Mouse (Mus musculus) ES-Bruce4 (cell line): ENCODE measurements around the gene Ccser1. TPM values are rescaled to one million over a fixed set of nuclear protein-coding genes. Genes with fewer than 3 reads are reported as not detected.
A peak's percentile ranks its signal among the peaks of the same experiment; 100 is the strongest.

Source experiments
- H3K27ac ChIP-seq: 2 replicates; pipeline ENCODE4 v1.5.1; 2012; ENCODE audit warnings: low read length, inconsistent platforms; ENCODE audit not compliant: insufficient read depth
- H3K27me3 ChIP-seq: 2 replicates; pipeline ENCODE4 v1.6.1; 2012; ENCODE audit warnings: mild to moderate bottlenecking, low read length, inconsistent platforms; ENCODE audit not compliant: control insufficient read depth, poor library complexity, insufficient read depth, severe bottlenecking
- H3K36me3 ChIP-seq: 2 replicates; pipeline ENCODE4 v1.6.1; 2012; ENCODE audit warnings: inconsistent platforms, mild to moderate bottlenecking, low read length, moderate library complexity; ENCODE audit not compliant: control insufficient read depth, poor library complexity, insufficient read depth, severe bottlenecking
- H3K4me1 ChIP-seq: one replicate; pipeline ENCODE4 v1.8.1; 2011; ENCODE audit warnings: low read length; ENCODE audit not compliant: control insufficient read depth, insufficient read depth
- H3K4me3 ChIP-seq: 2 replicates; pipeline ENCODE4 v1.5.1; 2011; ENCODE audit warnings: low read depth, mild to moderate bottlenecking, low read length
- H3K9ac ChIP-seq: 2 replicates; pipeline ENCODE4 v1.6.1; 2012; ENCODE audit warnings: low read depth, mild to moderate bottlenecking, inconsistent platforms; ENCODE audit not compliant: poor library complexity, severe bottlenecking
- H3K9me3 ChIP-seq: replicated peaks from 2 replicates; pipeline ENCODE4 v1.6.1; 2012; ENCODE audit warnings: mild to moderate bottlenecking, low read length, inconsistent platforms; ENCODE audit not compliant: control insufficient read depth, poor library complexity, insufficient read depth, severe bottlenecking
- CTCF ChIP-seq: IDR thresholded peaks from one replicate; pipeline ENCODE4 v1.8.1; 2011; ENCODE audit warnings: low read depth, low read length
- EP300 ChIP-seq: IDR thresholded peaks from 2 replicates; pipeline ENCODE4 v1.6.1; 2011; ENCODE audit warnings: low read depth, low read length; ENCODE audit not compliant: insufficient read depth
- POLR2A ChIP-seq: IDR thresholded peaks from one replicate; pipeline ENCODE4 v1.8.1; 2011; ENCODE audit warnings: low read length; ENCODE audit not compliant: insufficient read depth
- polyA plus RNA-seq: library from polyadenylated mRNA; stranded (reverse); fragments of >200 nt; gene quantifications from 2 replicates; pipeline ENCODE4 v1.2.4, GENCODE M21; 2011; ENCODE audit warnings: low read depth; ENCODE audit not compliant: missing spikeins, insufficient read depth, insufficient read length

Gene Ccser1
- polyA plus RNA-seq, 1 experiment, result 1.1 TPM

GRCm38 (mm10) chr6:61387046-61387445 lies 206.9 kb downstream of the Ccser1 start:
- Histone ChIP-seq H3K9me3 (no peaks in the 10 kb centered on the region), H3K36me3 (no peaks in the 10 kb centered on the region), H3K27ac (no peak overlapping the region), H3K4me1 (no peaks in the 10 kb centered on the region), H3K27me3 (no peaks in the 10 kb centered on the region), H3K4me3 (no peak overlapping the region), H3K9ac (no peak overlapping the region)
- TF ChIP-seq EP300, result no peak

GRCm38 (mm10) chr6:61427490-61427889 lies 247.4 kb downstream of the Ccser1 start:
- Histone ChIP-seq H3K27me3 (no peaks in the 10 kb centered on the region), H3K4me1 (no peaks in the 10 kb centered on the region), H3K9me3 (no peaks in the 10 kb centered on the region), H3K4me3 (no peak overlapping the region), H3K27ac (no peak overlapping the region), H3K36me3 (no peaks in the 10 kb centered on the region), H3K9ac (no peak overlapping the region)
- no peak for TF ChIP-seq EP300
- no peak for TF ChIP-seq POLR2A
- no peak for TF ChIP-seq CTCF

GRCm38 (mm10) chr6:61430881-61431725 lies 251.0 kb downstream of the Ccser1 start:
- TF ChIP-seq EP300, result 0 out of 2 replicates have a peak, but pooled peaks have one; percentile 47
- TF ChIP-seq POLR2A, result no peak
- Histone ChIP-seq H3K27ac (no peak overlapping the region), H3K9me3 (no peaks in the 10 kb centered on the region), H3K36me3 (no peaks in the 10 kb centered on the region), H3K4me1 (no peaks in the 10 kb centered on the region), H3K9ac (no peak overlapping the region), H3K4me3 (no peak overlapping the region), H3K27me3 (no peaks in the 10 kb centered on the region)

GRCm38 (mm10) chr6:61431726-61431984 lies 251.5 kb downstream of the Ccser1 start:
- no peak overlapping the region for H3K27ac ChIP-seq

GRCm38 (mm10) chr6:61432167-61432566 lies 252.0 kb downstream of the Ccser1 start:
- no peaks in the 10 kb centered on the region for H3K27me3 ChIP-seq
- H3K9ac ChIP-seq, result no peak overlapping the region
- TF ChIP-seq CTCF, result no peak
- no peak for TF ChIP-seq EP300
- no peak for TF ChIP-seq POLR2A
- H3K4me3 ChIP-seq, result no peak overlapping the region
- no peaks in the 10 kb centered on the region for H3K36me3 ChIP-seq
- no peaks in the 10 kb centered on the region for H3K9me3 ChIP-seq
- no peak overlapping the region for H3K27ac ChIP-seq
- H3K4me1 ChIP-seq, result no peaks in the 10 kb centered on the region

More at GRCm38 (mm10) chr6:61431726-61431984, 251.5 kb downstream of the Ccser1 start:
- TF ChIP-seq POLR2A (no peak), EP300 (no peak), CTCF (no peak)
- no peaks in the 10 kb centered on the region for H3K36me3 ChIP-seq
- no peak overlapping the region for H3K9ac ChIP-seq
- no peak overlapping the region for H3K4me3 ChIP-seq
- H3K4me1 ChIP-seq, result no peaks in the 10 kb centered on the region
- H3K27me3 ChIP-seq, result no peaks in the 10 kb centered on the region
- no peaks in the 10 kb centered on the region for H3K9me3 ChIP-seq

GRCm38 (mm10) chr6:61432703-61433102 lies 252.6 kb downstream of the Ccser1 start:
- no peak for TF ChIP-seq EP300
- no peak for TF ChIP-seq POLR2A
- TF ChIP-seq CTCF, result no peak
- Histone ChIP-seq H3K36me3 (no peaks in the 10 kb centered on the region), H3K4me1 (no peaks in the 10 kb centered on the region), H3K27me3 (no peaks in the 10 kb centered on the region), H3K27ac (no peak overlapping the region), H3K9ac (no peak overlapping the region), H3K4me3 (no peak overlapping the region), H3K9me3 (no peaks in the 10 kb centered on the region)
